Mouse (Mus musculus) c-Kit-positive CD71-negative TER-119-negative erythroid progenitor cells, embryonic 14.5 days (primary cell): Measurements from ENCODE around the gene Krt25.
A peak's percentile ranks its signal among the peaks of the same experiment; 100 is the strongest.

Experiments
- DNase-seq: peaks from one replicate; pipeline ENCODE4 v3.0.0-alpha.2; 2013; ENCODE audit warnings: low read depth

Krt25 gene

GRCm38 (mm10) chr11:99322851-99323250 lies at the start of gene Krt25:
Gene Krt25, minus strand, starts transcription at chr11:99322951.
- DNase-seq: no peak

GRCm38 (mm10) chr11:99369853-99370451 lies 47.2 kb upstream of the Krt25 start:
- no peak for DNase-seq

GRCm38 (mm10) chr11:99369229-99369628 lies 46.5 kb upstream of the Krt25 start:
- no peak for DNase-seq

- no peak for DNase-seq
These were observed 44.0 kb upstream of the Krt25 start for GRCm38 (mm10) chr11:99366791-99367190.

- DNase-seq: no peak
These were observed 41.7 kb upstream of the Krt25 start for GRCm38 (mm10) chr11:99364412-99364811.

GRCm38 (mm10) chr11:99361423-99361822 lies 38.7 kb upstream of the Krt25 start:
- DNase-seq: no peak

- DNase-seq: no peak
These were observed 28.3 kb upstream of the Krt25 start, which contains the start of gene Krt27 for GRCm38 (mm10) chr11:99351004-99351403. Gene Krt27, minus strand, starts transcription at chr11:99351104.

GRCm38 (mm10) chr11:99339299-99339847 lies 16.6 kb upstream of the Krt25 start:
- no peak for DNase-seq

GRCm38 (mm10) chr11:99337866-99338265 lies 15.1 kb upstream of the Krt25 start, which contains the start of gene Krt26:
Gene Krt26, minus strand, starts transcription at chr11:99337966.
- DNase-seq: no peak

GRCm38 (mm10) chr11:99333426-99333825 lies 10.7 kb upstream of the Krt25 start:
- no peak for DNase-seq

GRCm38 (mm10) chr11:99329655-99330054 lies 6.9 kb upstream of the Krt25 start:
- no peak for DNase-seq

- no peak for DNase-seq
These were observed 1.7 kb downstream of the Krt25 start for GRCm38 (mm10) chr11:99321094-99321493.

- no peak for DNase-seq
These were observed 3.6 kb downstream of the Krt25 start for GRCm38 (mm10) chr11:99319127-99319526.

- no peak for DNase-seq
These were observed 6.2 kb downstream of the Krt25 start for GRCm38 (mm10) chr11:99316543-99316942.

- no peak for DNase-seq
These were observed 8.2 kb downstream of the Krt25 start for GRCm38 (mm10) chr11:99314594-99314993.

GRCm38 (mm10) chr11:99310882-99311281 lies 11.9 kb downstream of the Krt25 start:
- peak; percentile 32 for DNase-seq

GRCm38 (mm10) chr11:99307579-99307978 lies 15.2 kb downstream of the Krt25 start:
- peak; percentile 36 for DNase-seq

- DNase-seq: no peak
These were observed 27.7 kb downstream of the Krt25 start for GRCm38 (mm10) chr11:99295039-99295438.

- DNase-seq: no peak
These were observed 29.9 kb downstream of the Krt25 start for GRCm38 (mm10) chr11:99292846-99293245.

GRCm38 (mm10) chr11:99284833-99285312 lies 37.9 kb downstream of the Krt25 start, which contains the start of gene Krt24:
Gene Krt24, minus strand, starts transcription at chr11:99285262.
- DNase-seq: no peak

GRCm38 (mm10) chr11:99284011-99284410 lies 38.7 kb downstream of the Krt25 start:
- no peak for DNase-seq

GRCm38 (mm10) chr11:99283334-99283733 lies 39.4 kb downstream of the Krt25 start:
- no peak for DNase-seq

- no peak for DNase-seq
These were observed 41.6 kb downstream of the Krt25 start for GRCm38 (mm10) chr11:99281116-99281515.

- no peak for DNase-seq
These were observed 42.8 kb downstream of the Krt25 start for GRCm38 (mm10) chr11:99279986-99280385.
